Mouse (Mus musculus) stomach, embryonic 16.5 days (tissue): ENCODE measurements around the gene Ppp6r2. TPM values are rescaled to one million over a fixed set of nuclear protein-coding genes. Genes with fewer than 3 reads are reported as not detected.

Experiments used
- ATAC-seq: fragments of 200-750 bp; cut with Nextera tagmentation; 2 replicates; pipeline ENCODE4 v1.8.0; 2017; ENCODE audit warnings: moderate number of reproducible peaks, moderate TSS enrichment; ENCODE audit not compliant: insufficient read depth, low FRiP score
- H3K27ac ChIP-seq: fragments of 300-500 bp; sonication (generic); 2 replicates; pipeline ENCODE4 v1.5.1; 2014; ENCODE audit warnings: low read length
- H3K27me3 ChIP-seq: fragments of 300-500 bp; sonication (generic); 2 replicates; pipeline ENCODE4 v1.6.1; 2014; ENCODE audit warnings: low read length, control low read depth, mixed read lengths; ENCODE audit not compliant: control insufficient read depth, insufficient read depth
- H3K36me3 ChIP-seq: fragments of 300-500 bp; sonication (generic); 2 replicates; pipeline ENCODE4 v1.6.1; 2014; ENCODE audit warnings: low read length; ENCODE audit not compliant: control insufficient read depth, insufficient read depth
- H3K4me1 ChIP-seq: fragments of 300-500 bp; sonication (generic); 2 replicates; pipeline ENCODE4 v1.6.1; 2014; ENCODE audit warnings: low read length, control low read depth, mixed read lengths; ENCODE audit not compliant: control insufficient read depth, insufficient read depth
- H3K4me2 ChIP-seq: fragments of 300-500 bp; sonication (generic); 2 replicates; pipeline ENCODE4 v1.6.1; 2014; ENCODE audit warnings: low read depth, low read length, mixed read lengths
- H3K4me3 ChIP-seq: fragments of 300-500 bp; sonication (generic); replicated peaks from 2 replicates; pipeline ENCODE4 v1.5.1; 2014; ENCODE audit warnings: mild to moderate bottlenecking, low read length
- H3K9ac ChIP-seq: fragments of 300-500 bp; sonication (generic); 2 replicates; pipeline ENCODE4 v1.6.1; 2014; ENCODE audit warnings: low read length
- H3K9me3 ChIP-seq: fragments of 300-500 bp; sonication (generic); replicated peaks from 2 replicates; pipeline ENCODE4 v1.6.1; 2016; ENCODE audit warnings: low read length, control low read depth; ENCODE audit not compliant: control insufficient read depth
- WGBS: fragments of 180-500 bp; shearing (Covaris S2); extraction: QIAGEN DNeasy Blood & Tissue Kit; methylation state at CpG from one replicate; pipeline ENCODE4 v1.1.7; 2014; 5-methylcytosine and 5-hydroxymethylcytosine counted together
- polyA plus RNA-seq: library from polyadenylated mRNA; unstranded; fragments of >200 nt; fragmentation: Nextera tagmentation; extraction: Ambion mirVana; gene quantifications from 2 replicates; pipeline ENCODE4 v1.2.1, GENCODE M21; 2015

Gene Ppp6r2
- polyA plus RNA-seq, 1 experiment from 2014 or later: 24.4 TPM

GRCm38 (mm10) chr15:89214953-89215352 lies 3.6 kb downstream of the Ppp6r2 start:
- H3K4me1 ChIP-seq: peaks cover 10% of the 10 kb centered on the region
- no peak overlapping the region for H3K9ac ChIP-seq
- H3K27me3 ChIP-seq: no peaks in the 10 kb centered on the region
- 0 out of 2 replicates have a peak, but pooled peaks cover 5% of the 10 kb centered on the region for H3K36me3 ChIP-seq
- H3K4me3 ChIP-seq: no peak overlapping the region
- H3K4me2 ChIP-seq: no peak overlapping the region
- no peak overlapping the region for H3K27ac ChIP-seq
- no peak for ATAC-seq
- H3K9me3 ChIP-seq: no peaks in the 10 kb centered on the region
- 90% methylated on average over 3 of the region's 3 CpGs for WGBS

- Histone ChIP-seq H3K27me3 (no peaks in the 10 kb centered on the region), H3K4me2 (no peak overlapping the region), H3K36me3 (0 out of 2 replicates have a peak, but pooled peaks cover 5% of the 10 kb centered on the region), H3K9me3 (no peaks in the 10 kb centered on the region), H3K4me3 (no peak overlapping the region), H3K9ac (no peak overlapping the region), H3K27ac (no peak overlapping the region), H3K4me1 (peaks cover 10% of the 10 kb centered on the region)
- WGBS: 82% methylated on average over 2 of the region's 2 CpGs
- no peak for ATAC-seq
Observed at GRCm38 (mm10) chr15:89215611-89216233, 4.4 kb downstream of the Ppp6r2 start.

- WGBS: 40% methylated on average over 2 of the region's 2 CpGs
Observed at GRCm38 (mm10) chr15:89233586-89233985, 22.2 kb downstream of the Ppp6r2 start.

GRCm38 (mm10) chr15:89234052-89234451 lies 22.7 kb downstream of the Ppp6r2 start:
- no peak overlapping the region for H3K4me3 ChIP-seq
- WGBS: 77% methylated on average over 4 of the region's 4 CpGs
- no peak overlapping the region for H3K9ac ChIP-seq
- H3K4me1 ChIP-seq: no peaks in the 10 kb centered on the region
- ATAC-seq: no peak
- H3K4me2 ChIP-seq: no peak overlapping the region
- H3K36me3 ChIP-seq: no peaks in the 10 kb centered on the region
- no peak overlapping the region for H3K27ac ChIP-seq
- H3K27me3 ChIP-seq: no peaks in the 10 kb centered on the region
- H3K9me3 ChIP-seq: no peaks in the 10 kb centered on the region

More at GRCm38 (mm10) chr15:89233586-89233985, 22.2 kb downstream of the Ppp6r2 start:
- ATAC-seq: peak; percentile 44; the same call in 1 of the 2 replicates
- no peaks in the 10 kb centered on the region for H3K9me3 ChIP-seq
- no peak overlapping the region for H3K27ac ChIP-seq
- H3K4me3 ChIP-seq: no peak overlapping the region
- no peaks in the 10 kb centered on the region for H3K27me3 ChIP-seq
- no peak overlapping the region for H3K4me2 ChIP-seq
- H3K36me3 ChIP-seq: no peaks in the 10 kb centered on the region
- no peak overlapping the region for H3K9ac ChIP-seq
- H3K4me1 ChIP-seq: no peaks in the 10 kb centered on the region

- H3K4me2 ChIP-seq: no peak overlapping the region
- no peak overlapping the region for H3K27ac ChIP-seq
- 49% methylated on average over 3 of the region's 3 CpGs for WGBS
- no peak for ATAC-seq
- H3K4me1 ChIP-seq: no peaks in the 10 kb centered on the region
- peaks cover 2% of the 10 kb centered on the region; the same call in 1 of the 2 replicates for H3K36me3 ChIP-seq
- no peaks in the 10 kb centered on the region for H3K9me3 ChIP-seq
- no peaks in the 10 kb centered on the region for H3K27me3 ChIP-seq
- H3K4me3 ChIP-seq: no peak overlapping the region
- H3K9ac ChIP-seq: 0 out of 2 replicates have a peak overlapping the region, but pooled peaks have one; percentile 16
Observed at GRCm38 (mm10) chr15:89239751-89240392, 28.5 kb downstream of the Ppp6r2 start.

GRCm38 (mm10) chr15:89241025-89241424 lies 29.7 kb downstream of the Ppp6r2 start:
- H3K36me3 ChIP-seq: peaks cover 2% of the 10 kb centered on the region; the same call in 1 of the 2 replicates
- H3K4me1 ChIP-seq: no peaks in the 10 kb centered on the region
- H3K27ac ChIP-seq: no peak overlapping the region
- H3K4me2 ChIP-seq: no peak overlapping the region
- no peak overlapping the region for H3K4me3 ChIP-seq
- no peak overlapping the region for H3K9ac ChIP-seq
- H3K9me3 ChIP-seq: no peaks in the 10 kb centered on the region
- WGBS: 60% methylated on average over 2 of the region's 2 CpGs
- H3K27me3 ChIP-seq: no peaks in the 10 kb centered on the region
- no peak for ATAC-seq

GRCm38 (mm10) chr15:89249063-89249462 lies 37.7 kb downstream of the Ppp6r2 start:
- WGBS: 85% methylated on average over 6 of the region's 6 CpGs
- Histone ChIP-seq H3K36me3 (peaks cover 2% of the 10 kb centered on the region; the same call in 1 of the 2 replicates), H3K9me3 (no peaks in the 10 kb centered on the region), H3K4me1 (no peaks in the 10 kb centered on the region), H3K27ac (no peak overlapping the region), H3K9ac (no peak overlapping the region), H3K27me3 (no peaks in the 10 kb centered on the region), H3K4me3 (no peak overlapping the region), H3K4me2 (no peak overlapping the region)
- ATAC-seq: no peak

- no peak overlapping the region for H3K27ac ChIP-seq
- H3K4me2 ChIP-seq: no peak overlapping the region
- H3K36me3 ChIP-seq: 0 out of 2 replicates have a peak, but pooled peaks cover 3% of the 10 kb centered on the region
- H3K9me3 ChIP-seq: no peaks in the 10 kb centered on the region
- H3K27me3 ChIP-seq: no peaks in the 10 kb centered on the region
- H3K4me3 ChIP-seq: no peak overlapping the region
- WGBS: 88% methylated on average over 4 of the region's 4 CpGs
- ATAC-seq: no peak
- no peak overlapping the region for H3K9ac ChIP-seq
- no peaks in the 10 kb centered on the region for H3K4me1 ChIP-seq
Observed at GRCm38 (mm10) chr15:89255330-89255729, 44.0 kb downstream of the Ppp6r2 start.

- Histone ChIP-seq H3K4me1 (no peaks in the 10 kb centered on the region), H3K4me2 (no peak overlapping the region), H3K27ac (no peak overlapping the region), H3K9ac (no peak overlapping the region), H3K4me3 (no peak overlapping the region), H3K9me3 (no peaks in the 10 kb centered on the region), H3K36me3 (0 out of 2 replicates have a peak, but pooled peaks cover 3% of the 10 kb centered on the region), H3K27me3 (no peaks in the 10 kb centered on the region)
- no peak for ATAC-seq
- WGBS: 88% methylated on average over 5 of the region's 5 CpGs
Observed at GRCm38 (mm10) chr15:89258997-89259396, 47.6 kb downstream of the Ppp6r2 start.
